ENCODE assay signal across 25 mouse cellular contexts in genomic region chr4:44953041-44953440, GRCm38 (mm10). TPM values are rescaled to one million over a fixed set of nuclear protein-coding genes. Genes with fewer than 3 reads are reported as not detected.
A peak's percentile ranks its signal among the peaks of the same experiment; 100 is the strongest.
DNase-seq lines count a peak whose midpoint lies in the region; ATAC-seq and TF ChIP-seq lines count a peak whose summit lies in the region.
"Had no signal": no experiment of that assay in that cellular context is flagged by ENCODE, and none has a peak within 500 bp of the region (broad histone marks: within the 10 kb centered on the region; RNA-seq: fewer than 3 reads in every experiment).

No protein-coding gene starts in this region.

- H3K27ac ChIP-seq in hindbrain, embryonic 13.5 days: no peak overlapping the region
- no peak overlapping the region for H3K27ac ChIP-seq in hindbrain, embryonic 11.5 days (ENCODE audit: low read depth, low read length)
- H3K27ac ChIP-seq: forebrain, embryonic 12.5 days; hindbrain, postnatal 0 days; left cerebral cortex, adult 2 months; limb, embryonic 15.5 days; liver, embryonic 14.5 days; macrophage had no signal

- no peaks in the 10 kb centered on the region for H3K27me3 ChIP-seq in hindbrain, embryonic 13.5 days
- no peaks in the 10 kb centered on the region for H3K27me3 ChIP-seq in hindbrain, embryonic 11.5 days (ENCODE audit: control insufficient read depth, insufficient read depth, low read length)
- no peaks in the 10 kb centered on the region for H3K27me3 ChIP-seq in E14TG2a.4 (ENCODE audit: insufficient read depth, low read length)
- peaks cover 40% of the 10 kb centered on the region for H3K27me3 ChIP-seq in G1E (ENCODE audit: insufficient read depth, low read length)
- H3K27me3 ChIP-seq: forebrain, embryonic 12.5 days; limb, embryonic 15.5 days had no signal

- peak overlapping the region; percentile 35 for H3K9ac ChIP-seq in hindbrain, embryonic 13.5 days
- H3K9ac ChIP-seq in hindbrain, embryonic 11.5 days (ENCODE audit: low read depth, low read length): no peak overlapping the region
- H3K9ac ChIP-seq: forebrain, embryonic 12.5 days; limb, embryonic 15.5 days; liver, embryonic 14.5 days had no signal

- TF ChIP-seq CTCF in E14TG2a.4 (conservative IDR thresholded peaks at IDR 0.05; ENCODE audit: low read length) (no peak), G1E (IDR thresholded peaks at IDR 0.05; ENCODE audit: low read depth, low read length) (no peak)

- H3K4me1 ChIP-seq in hindbrain, embryonic 13.5 days (replicated peaks): peaks cover 12% of the 10 kb centered on the region; the same call in 1 of the 2 replicates
- H3K4me1 ChIP-seq in hindbrain, embryonic 11.5 days (replicated peaks; ENCODE audit: control insufficient read depth, insufficient read depth, low read length): 0 out of 2 replicates have a peak, but pooled peaks cover 2% of the 10 kb centered on the region
- H3K4me1 ChIP-seq in E14TG2a.4 (replicated peaks; ENCODE audit: low read depth, low read length) (peaks cover 66% of the 10 kb centered on the region), G1E (ENCODE audit: insufficient read depth, low read depth, low read length) (peaks cover 39% of the 10 kb centered on the region)
- H3K4me1 ChIP-seq: limb, embryonic 15.5 days had no signal

- intact Hi-C loops in heart, postnatal 36 days (cut with DNase I): no loop called here

- WGBS in hindbrain, embryonic 13.5 days: 63% methylated on average over 9 of the region's 9 CpGs
- WGBS in hindbrain, embryonic 11.5 days: 70% methylated on average over 9 of the region's 9 CpGs

- H3K4me3 ChIP-seq in hindbrain, embryonic 13.5 days: no peak overlapping the region
- no peak overlapping the region for H3K4me3 ChIP-seq in hindbrain, embryonic 11.5 days (ENCODE audit: low read depth, low read length)
- H3K4me3 ChIP-seq in E14TG2a.4 (replicated peaks; ENCODE audit: low read length) (peak overlapping the region; percentile 83), G1E (ENCODE audit: low read depth, low read length) (peak overlapping the region; percentile 33)
- H3K4me3 ChIP-seq: forebrain, embryonic 12.5 days; left cerebral cortex, adult 2 months; limb, embryonic 15.5 days had no signal

- H3K36me3 ChIP-seq in hindbrain, embryonic 13.5 days: no peaks in the 10 kb centered on the region
- no peaks in the 10 kb centered on the region for H3K36me3 ChIP-seq in hindbrain, embryonic 11.5 days (ENCODE audit: control insufficient read depth, insufficient read depth, low read length)
- no peaks in the 10 kb centered on the region for H3K36me3 ChIP-seq in E14TG2a.4 (ENCODE audit: insufficient read depth, low read length)
- H3K36me3 ChIP-seq in G1E (replicated peaks): no peaks in the 10 kb centered on the region
- H3K36me3 ChIP-seq: forebrain, embryonic 12.5 days; limb, embryonic 15.5 days had no signal

- no peak overlapping the region for H3K4me2 ChIP-seq in hindbrain, embryonic 13.5 days
- no peak overlapping the region for H3K4me2 ChIP-seq in hindbrain, embryonic 11.5 days (replicated peaks; ENCODE audit: low read depth, low read length)
- H3K4me2 ChIP-seq: forebrain, embryonic 12.5 days; limb, embryonic 15.5 days had no signal

- H3K9me3 ChIP-seq in hindbrain, embryonic 13.5 days: no peaks in the 10 kb centered on the region
- no peaks in the 10 kb centered on the region for H3K9me3 ChIP-seq in hindbrain, embryonic 11.5 days (ENCODE audit: control insufficient read depth, low read length)
- H3K9me3 ChIP-seq in E14TG2a.4 (ENCODE audit: low read length) (peaks cover 6% of the 10 kb centered on the region; the same call in 1 of the 2 replicates), G1E (replicated peaks) (peaks cover 4% of the 10 kb centered on the region)
- H3K9me3 ChIP-seq: forebrain, embryonic 12.5 days; limb, embryonic 15.5 days had no signal

- no peak for DNase-seq in hindbrain, embryonic 11.5 days (ENCODE audit: low spot score)
- no peak for DNase-seq in G1E (ENCODE audit: low spot score)
- peak; percentile 23 for DNase-seq in embryo, embryonic 10.5 days (ENCODE audit: low spot score)
- no peak for DNase-seq in heart, postnatal 36 days
- no peak for DNase-seq in spleen, postnatal 10 days (ENCODE audit: low spot score in 2 of 2)
- DNase-seq in natural killer cell, adult 2 months (ENCODE audit: low spot score in 2 of 2): no peak
- DNase-seq: adrenal gland, adult 2 months; cerebellum, adult 2 months; cerebellum, postnatal 25 days; gastrocnemius, postnatal 36 days; kidney, postnatal 4 days; layer of hippocampus, adult 9-11 months; right cerebral cortex, postnatal 14 days; thymus, adult 18-20 months; thymus, postnatal 36 days had no signal

- ATAC-seq in hindbrain, embryonic 13.5 days (ENCODE audit: low FRiP score): no peak
- ATAC-seq in hindbrain, embryonic 11.5 days (ENCODE audit: low FRiP score): no peak
- peak; percentile 45; the same call in 1 of the 2 replicates for ATAC-seq in G1E (ENCODE audit: extremely low read depth, insufficient number of reproducible peaks, low FRiP score, poor library complexity, severe bottlenecking)
- ATAC-seq: CD4-positive, CD25-positive, alpha-beta regulatory T cell, adult 4 months; hindbrain, postnatal 0 days; intestine, embryonic 16.5 days had no signal

RNA-seq across cellular contexts. Expression of gene Grhpr, which starts 28.2 kb away (rescaled TPM):
- polyA plus RNA-seq in hindbrain, embryonic 13.5 days (2015; fragmentation: Nextera tagmentation; extraction: Ambion mirVana): 26.0 and 28.2 TPM in 2 replicates
- 39.0 and 46.9 TPM in 2 replicates for polyA plus RNA-seq in hindbrain, embryonic 11.5 days (2014; fragmentation: Nextera tagmentation; extraction: Ambion mirVana)
- total RNA-seq in G1E (2014; fragmentation: Nextera tagmentation) (25.2 and 32.4 TPM in 2 replicates), G1E (2017) (30.5 and 33.2 TPM in 2 replicates)
- polyA plus RNA-seq in G1E (2012): 74.2 and 119 TPM in 2 replicates
- 10 to 100 TPM; 36.9 to 41.9 TPM for total RNA-seq in heart, postnatal 36 days (2021)

RNA-seq across cellular contexts. Expression of gene Zbtb5, which starts 59.2 kb away (rescaled TPM):
- polyA plus RNA-seq in hindbrain, embryonic 13.5 days (2015; fragmentation: Nextera tagmentation; extraction: Ambion mirVana): 45.6 and 48.4 TPM in 2 replicates
- 42.7 and 44.9 TPM in 2 replicates for polyA plus RNA-seq in hindbrain, embryonic 11.5 days (2014; fragmentation: Nextera tagmentation; extraction: Ambion mirVana)
- total RNA-seq in G1E (2014; fragmentation: Nextera tagmentation) (9.7 and 10.9 TPM in 2 replicates), G1E (2017) (8.7 and 9.8 TPM in 2 replicates)
- 2.3 and 2.6 TPM in 2 replicates for polyA plus RNA-seq in G1E (2012)
- total RNA-seq in heart, postnatal 36 days (2021): 1 to 10 TPM; 6.0 to 6.1 TPM

Comparison
In these comparisons a context has a peak if more than half of its experiments do, and no peak if none do; other contexts are left out.
1. H3K4me3 ChIP-seq: peak in E14TG2a.4 (single experiment) and G1E (single experiment); none in hindbrain, embryonic 13.5 days (single experiment) and hindbrain, embryonic 11.5 days (single experiment).
2. RNA of gene Zbtb5, which starts 59.2 kb away (polyA plus RNA-seq): 45.6 to 48.4 TPM in hindbrain, embryonic 13.5 days and 42.7 to 44.9 TPM in hindbrain, embryonic 11.5 days; 2.3 to 2.6 TPM in G1E; every median in the first group is over 10 times any median in the second.